Mouse (Mus musculus): ENCODE data around the gene Gde1. TPM values are rescaled to one million over a fixed set of nuclear protein-coding genes. Genes with fewer than 3 reads are reported as not detected.

Gde1 gene
- polyA plus RNA-seq, 1 experiment = 354 TPM

DNA sequence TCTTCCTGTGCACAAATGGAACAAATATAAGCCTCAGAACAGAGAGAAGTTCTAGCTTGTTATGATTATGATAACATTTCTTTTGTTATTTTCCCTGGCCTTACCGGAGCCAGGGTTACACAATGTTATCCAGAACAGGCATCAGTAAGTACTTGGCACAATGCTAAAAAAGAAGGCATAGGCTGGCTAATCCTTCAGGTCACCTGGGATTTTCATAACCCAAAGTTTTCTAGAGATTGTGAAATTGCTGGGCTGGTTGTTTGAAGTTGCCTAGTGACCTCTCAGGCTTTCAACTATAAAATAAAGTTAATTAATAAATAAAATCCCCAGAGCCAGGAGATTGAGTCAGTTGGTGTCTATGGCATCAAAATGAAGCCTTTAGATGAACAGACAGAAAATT is 9.3 kb upstream of the Gde1 start:
- peaks cover 3% of the 10 kb centered on the region for H3K4me1 ChIP-seq (ENCODE audit: control insufficient read depth, insufficient read depth, low read length)
- DNase-seq = no peak
- no peaks in the 10 kb centered on the region for H3K27me3 ChIP-seq (ENCODE audit: control insufficient read depth, insufficient read depth, low read length)
- no peak for TF ChIP-seq POLR2A (IDR thresholded peaks at IDR 0.05; ENCODE audit: borderline replicate concordance, insufficient read depth, low read length)
- TF ChIP-seq CTCF (IDR thresholded peaks at IDR 0.05; ENCODE audit: borderline replicate concordance, insufficient read depth, low read depth, low read length) = no peak
- H3K27ac ChIP-seq (ENCODE audit: insufficient read depth, low read length) = no peak overlapping the region
- no peak overlapping the region for H3K4me3 ChIP-seq (replicated peaks; ENCODE audit: insufficient read depth, low read depth, low read length)
- 92% methylated on average over 1 of the region's 1 CpGs for WGBS

DNA sequence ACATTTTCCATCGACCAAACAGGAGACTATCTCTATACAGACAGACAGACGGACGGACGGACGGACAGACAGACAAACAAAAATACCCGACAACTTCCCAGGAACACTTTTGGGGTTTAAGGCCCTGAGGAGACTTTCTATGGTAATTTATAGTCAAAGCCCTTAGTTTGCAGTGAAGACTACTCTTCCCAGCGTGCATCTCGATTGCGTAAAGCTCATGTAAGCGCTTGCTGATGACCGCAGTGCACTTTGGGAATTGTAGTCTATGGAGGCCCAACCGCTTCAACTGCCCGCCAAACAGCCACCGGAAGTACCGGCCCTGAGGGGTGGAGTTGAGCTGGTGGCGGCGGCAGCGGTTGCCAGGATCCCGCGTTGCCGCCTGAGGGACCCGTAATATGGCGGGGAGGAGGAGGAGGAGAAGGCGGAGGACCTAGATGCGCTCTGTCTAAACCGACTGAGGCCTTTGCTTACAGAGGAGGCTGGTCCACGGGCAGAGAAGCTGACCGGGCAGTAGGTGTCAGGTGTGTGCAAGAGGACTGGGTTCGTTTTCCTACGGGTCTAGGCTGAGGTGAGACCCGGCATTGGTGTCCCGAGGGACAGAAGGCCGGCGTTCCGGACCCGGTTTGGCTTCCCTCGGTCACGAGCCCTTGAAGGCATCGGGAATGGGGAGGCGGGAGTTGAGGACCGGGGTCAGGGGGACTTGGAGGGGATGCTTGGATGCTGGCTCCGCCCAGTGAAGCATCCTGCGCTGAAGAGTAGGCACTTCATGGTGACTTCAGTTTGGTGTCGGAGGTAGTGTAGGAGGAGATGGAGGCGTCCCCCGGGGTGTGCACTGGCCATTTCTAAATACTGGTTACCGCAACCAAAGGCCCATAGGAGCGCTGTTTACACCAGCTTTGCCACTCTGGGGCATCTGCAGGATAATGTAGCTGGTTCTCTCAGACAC is 6.9 kb upstream of the Gde1 start, which contains the start of gene Ccp110:
Gene Ccp110 (plus strand): TSS at position 325 of the 946 bp plus-strand sequence.
- H3K27me3 ChIP-seq (ENCODE audit: control insufficient read depth, insufficient read depth, low read length) = no peaks in the 10 kb centered on the region
- TF ChIP-seq POLR2A (IDR thresholded peaks at IDR 0.05; ENCODE audit: borderline replicate concordance, insufficient read depth, low read length) (peak; percentile 40; the same call in 1 of the 2 replicates), CTCF (IDR thresholded peaks at IDR 0.05; ENCODE audit: borderline replicate concordance, insufficient read depth, low read depth, low read length) (no peak)
- H3K4me3 ChIP-seq (replicated peaks; ENCODE audit: insufficient read depth, low read depth, low read length) = peak within 1 kb of the TSS; percentile 88
- under 1% methylated on average over 48 of the region's 48 CpGs for WGBS
- H3K27ac ChIP-seq (ENCODE audit: insufficient read depth, low read length) = peak within 1 kb of the TSS; percentile 41
- peaks cover 3% of the 10 kb centered on the region for H3K4me1 ChIP-seq (ENCODE audit: control insufficient read depth, insufficient read depth, low read length)
- DNase-seq = peak; percentile 93 to 98

DNA sequence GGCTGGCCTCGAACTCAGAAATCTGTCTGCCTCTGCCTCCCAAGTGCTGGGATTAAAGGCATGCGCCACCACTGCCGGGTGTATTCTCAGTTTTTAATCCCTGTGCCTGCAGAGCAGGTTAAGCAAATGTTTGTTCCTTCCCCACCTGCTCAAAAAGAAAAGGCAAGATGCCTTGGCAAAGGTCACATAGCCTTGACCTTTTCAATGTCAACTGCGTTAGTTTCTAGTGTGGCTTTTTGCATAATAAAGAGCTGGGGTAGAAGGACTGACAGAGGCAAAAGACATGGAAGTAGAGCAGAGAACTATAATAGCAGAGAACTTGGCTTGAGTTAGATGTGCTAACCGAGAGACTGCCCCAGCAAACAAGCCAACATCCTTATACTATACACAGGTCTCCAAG is 5.2 kb upstream of the Gde1 start:
- no peak overlapping the region for H3K4me3 ChIP-seq (replicated peaks; ENCODE audit: insufficient read depth, low read depth, low read length)
- H3K4me1 ChIP-seq (ENCODE audit: control insufficient read depth, insufficient read depth, low read length) = peaks cover 3% of the 10 kb centered on the region
- no peaks in the 10 kb centered on the region for H3K27me3 ChIP-seq (ENCODE audit: control insufficient read depth, insufficient read depth, low read length)
- no peak overlapping the region for H3K27ac ChIP-seq (ENCODE audit: insufficient read depth, low read length)
- TF ChIP-seq CTCF (IDR thresholded peaks at IDR 0.05; ENCODE audit: borderline replicate concordance, insufficient read depth, low read depth, low read length) (no peak), POLR2A (IDR thresholded peaks at IDR 0.05; ENCODE audit: borderline replicate concordance, insufficient read depth, low read length) (no peak)
- DNase-seq = no peak
- 66% methylated on average over 5 of the region's 5 CpGs for WGBS

DNA sequence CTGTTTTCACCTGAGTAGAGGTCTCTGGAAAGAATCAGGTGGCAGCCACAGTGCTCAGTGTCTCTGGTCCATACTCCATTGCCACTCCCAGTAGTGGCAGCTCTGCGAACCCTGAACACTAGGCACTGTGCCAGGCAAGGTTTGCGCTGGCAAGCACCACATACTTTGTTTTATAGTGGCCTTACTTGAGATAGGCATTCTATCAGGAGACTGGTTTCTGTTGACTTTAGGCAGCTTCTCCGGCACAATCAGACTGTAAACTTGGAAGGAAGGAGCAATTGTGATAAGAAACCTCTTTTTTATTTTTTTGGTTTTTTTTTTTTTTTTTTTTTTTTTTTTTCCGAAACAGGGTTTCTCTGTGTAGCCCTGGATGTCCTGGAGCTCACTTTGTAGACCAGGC is 2.4 kb upstream of the Gde1 start:
- no peak for TF ChIP-seq CTCF (IDR thresholded peaks at IDR 0.05; ENCODE audit: borderline replicate concordance, insufficient read depth, low read depth, low read length)
- no peak for TF ChIP-seq POLR2A (IDR thresholded peaks at IDR 0.05; ENCODE audit: borderline replicate concordance, insufficient read depth, low read length)
- 72% methylated on average over 4 of the region's 4 CpGs for WGBS
- DNase-seq = no peak
- Histone ChIP-seq H3K4me1 (ENCODE audit: control insufficient read depth, insufficient read depth, low read length) (peaks cover 5% of the 10 kb centered on the region; the same call in 1 of the 2 replicates), H3K4me3 (replicated peaks; ENCODE audit: insufficient read depth, low read depth, low read length) (no peak overlapping the region), H3K27ac (ENCODE audit: insufficient read depth, low read length) (no peak overlapping the region), H3K27me3 (ENCODE audit: control insufficient read depth, insufficient read depth, low read length) (no peaks in the 10 kb centered on the region)

DNA sequence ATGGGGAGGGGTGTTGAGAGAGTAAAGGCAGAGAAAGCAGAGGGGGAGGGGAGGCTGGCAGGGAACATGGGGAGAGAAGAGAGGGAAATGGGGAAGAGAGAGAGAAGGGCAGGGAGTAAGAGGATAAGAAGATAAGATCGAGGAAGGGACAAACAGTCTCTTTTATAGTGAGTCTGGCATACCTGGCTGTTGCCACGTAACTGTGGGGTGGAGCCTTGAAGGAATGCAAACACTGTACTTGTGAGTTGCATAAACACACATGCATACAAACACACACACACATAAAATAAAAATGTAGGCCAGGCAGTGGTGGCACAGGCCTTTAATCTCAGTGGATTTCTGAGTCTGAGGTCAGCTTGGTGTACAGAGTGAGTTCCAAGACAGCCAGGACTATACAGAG is 1.6 kb upstream of the Gde1 start:
- H3K27me3 ChIP-seq (ENCODE audit: control insufficient read depth, insufficient read depth, low read length) = no peaks in the 10 kb centered on the region
- H3K4me3 ChIP-seq (replicated peaks; ENCODE audit: insufficient read depth, low read depth, low read length) = no peak overlapping the region
- no peak for TF ChIP-seq CTCF (IDR thresholded peaks at IDR 0.05; ENCODE audit: borderline replicate concordance, insufficient read depth, low read depth, low read length)
- TF ChIP-seq POLR2A (IDR thresholded peaks at IDR 0.05; ENCODE audit: borderline replicate concordance, insufficient read depth, low read length) = no peak
- 81% methylated on average over 2 of the region's 2 CpGs for WGBS
- H3K27ac ChIP-seq (ENCODE audit: insufficient read depth, low read length) = no peak overlapping the region
- H3K4me1 ChIP-seq (ENCODE audit: control insufficient read depth, insufficient read depth, low read length) = peaks cover 5% of the 10 kb centered on the region; the same call in 1 of the 2 replicates
- no peak for DNase-seq

DNA sequence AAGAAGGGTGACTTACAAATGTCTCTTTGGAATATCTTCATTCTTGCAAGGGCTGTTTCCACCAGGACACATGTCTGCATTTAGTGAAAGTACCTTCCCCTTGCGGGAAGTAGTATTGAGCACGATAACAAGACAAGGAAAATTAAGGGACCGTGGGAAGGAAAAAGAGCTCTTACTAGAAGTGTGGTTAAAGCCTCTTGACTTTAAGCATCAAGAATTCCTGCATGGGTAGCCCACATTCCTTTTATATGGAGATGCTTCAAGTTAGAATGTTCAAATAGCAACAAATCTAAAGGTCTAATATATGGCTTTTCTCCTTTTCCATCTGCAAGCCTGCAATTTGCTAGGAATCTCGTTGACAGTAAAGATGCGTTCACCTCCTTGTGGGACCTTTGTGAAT is 910 bp upstream of the Gde1 start:
- WGBS = 91% methylated on average over 5 of the region's 5 CpGs
- TF ChIP-seq POLR2A (IDR thresholded peaks at IDR 0.05; ENCODE audit: borderline replicate concordance, insufficient read depth, low read length) = no peak
- no peak for TF ChIP-seq CTCF (IDR thresholded peaks at IDR 0.05; ENCODE audit: borderline replicate concordance, insufficient read depth, low read depth, low read length)
- H3K4me3 ChIP-seq (replicated peaks; ENCODE audit: insufficient read depth, low read depth, low read length) = no peak overlapping the region
- H3K27me3 ChIP-seq (ENCODE audit: control insufficient read depth, insufficient read depth, low read length) = no peaks in the 10 kb centered on the region
- DNase-seq = no peak
- H3K4me1 ChIP-seq (ENCODE audit: control insufficient read depth, insufficient read depth, low read length) = peaks cover 5% of the 10 kb centered on the region; the same call in 1 of the 2 replicates
- H3K27ac ChIP-seq (ENCODE audit: insufficient read depth, low read length) = no peak overlapping the region; the same call in 1 of the 2 replicates

DNA sequence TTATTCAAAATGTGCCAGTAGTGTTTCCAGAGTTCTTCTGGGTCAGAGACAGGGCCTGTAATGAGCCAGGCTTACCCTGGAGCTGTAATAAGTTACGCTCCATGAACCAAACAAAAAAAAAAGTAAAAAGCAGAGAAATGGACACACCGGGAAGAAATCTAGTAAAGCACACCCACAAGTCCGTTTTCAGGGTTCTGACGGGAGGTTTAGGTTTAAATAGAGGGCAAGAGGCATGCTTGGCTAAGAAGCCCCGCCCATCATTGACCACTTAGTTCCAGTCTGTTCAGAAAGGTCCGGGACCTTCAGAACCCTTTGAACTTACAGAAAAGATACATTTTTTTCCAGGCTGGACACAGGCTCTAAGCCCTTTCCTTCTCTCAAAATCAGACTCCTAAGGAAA is 473 bp upstream of the Gde1 start:
- 24% methylated on average over 6 of the region's 6 CpGs for WGBS
- peak overlapping the region; percentile 84; the same call in 1 of the 2 replicates for H3K27ac ChIP-seq (ENCODE audit: insufficient read depth, low read length)
- peak overlapping the region; percentile 63 for H3K4me3 ChIP-seq (replicated peaks; ENCODE audit: insufficient read depth, low read depth, low read length)

More for the DNA sequence above, 473 bp upstream of the Gde1 start:
- H3K27me3 ChIP-seq (ENCODE audit: control insufficient read depth, insufficient read depth, low read length) = no peaks in the 10 kb centered on the region
- H3K4me1 ChIP-seq (ENCODE audit: control insufficient read depth, insufficient read depth, low read length) = peaks cover 5% of the 10 kb centered on the region; the same call in 1 of the 2 replicates
- no peak for TF ChIP-seq CTCF (IDR thresholded peaks at IDR 0.05; ENCODE audit: borderline replicate concordance, insufficient read depth, low read depth, low read length)
- no peak for TF ChIP-seq POLR2A (IDR thresholded peaks at IDR 0.05; ENCODE audit: borderline replicate concordance, insufficient read depth, low read length)
- DNase-seq = no peak

Measured in cerebellum, adult 2 months (tissue).